Mouse (Mus musculus): ENCODE measurements around the gene Gde1. TPM values are rescaled to one million over a fixed set of nuclear protein-coding genes. Genes with fewer than 3 reads are reported as not detected.
A peak's percentile ranks its signal among the peaks of the same experiment; 100 is the strongest.

The Gde1 gene
- polyA plus RNA-seq, 1 experiment from 2014 or later, result 102 TPM

DNA sequence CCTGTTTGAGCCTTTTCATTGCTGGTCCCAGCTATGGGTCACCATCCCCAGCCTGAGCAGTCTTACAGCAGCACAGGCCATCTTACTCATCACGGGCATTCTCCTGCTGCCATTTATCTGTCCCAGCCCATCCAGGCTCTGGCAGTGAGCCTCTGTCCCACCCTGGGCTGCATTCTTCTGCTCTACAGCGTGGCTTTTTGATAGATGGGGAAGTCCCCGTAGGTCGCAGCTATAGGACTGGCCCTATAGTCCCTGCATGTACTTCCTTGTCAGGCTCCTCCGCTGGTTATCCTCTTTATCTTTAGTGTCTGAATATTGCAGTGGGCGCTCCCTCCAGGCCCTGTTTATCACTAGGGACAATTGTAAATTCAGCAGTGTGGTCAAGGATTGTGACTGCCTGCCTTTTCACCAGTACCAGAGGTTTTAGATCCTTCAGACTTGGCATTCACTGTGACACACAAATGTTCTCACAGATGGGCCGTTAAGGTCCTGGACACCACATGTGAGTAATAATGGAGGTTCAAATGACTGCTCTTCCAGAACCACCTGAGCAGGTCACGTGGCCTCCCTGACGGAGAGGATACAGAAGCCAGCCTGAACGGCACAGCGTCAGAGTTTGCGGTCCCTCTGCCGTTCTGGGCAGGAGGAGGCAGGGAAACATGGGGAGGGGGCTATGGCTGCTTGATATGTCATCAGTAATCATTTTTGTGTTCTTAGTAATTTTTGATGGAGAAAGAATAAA lies 23.4 kb upstream of the Gde1 start:
- WGBS, result 93% methylated on average over 13 of the region's 13 CpGs
- H3K9me3 ChIP-seq, result no peaks in the 10 kb centered on the region
- H3K36me3 ChIP-seq, result peaks cover 96% of the 10 kb centered on the region
- H3K27me3 ChIP-seq (ENCODE audit: insufficient read depth, poor library complexity, severe bottlenecking), result no peaks in the 10 kb centered on the region
- no peak overlapping the region for H3K4me3 ChIP-seq
- DNase-seq (ENCODE audit: low spot score), result no peak
- no peaks in the 10 kb centered on the region for H3K4me1 ChIP-seq (replicated peaks)
- H3K27ac ChIP-seq, result no peak overlapping the region

DNA sequence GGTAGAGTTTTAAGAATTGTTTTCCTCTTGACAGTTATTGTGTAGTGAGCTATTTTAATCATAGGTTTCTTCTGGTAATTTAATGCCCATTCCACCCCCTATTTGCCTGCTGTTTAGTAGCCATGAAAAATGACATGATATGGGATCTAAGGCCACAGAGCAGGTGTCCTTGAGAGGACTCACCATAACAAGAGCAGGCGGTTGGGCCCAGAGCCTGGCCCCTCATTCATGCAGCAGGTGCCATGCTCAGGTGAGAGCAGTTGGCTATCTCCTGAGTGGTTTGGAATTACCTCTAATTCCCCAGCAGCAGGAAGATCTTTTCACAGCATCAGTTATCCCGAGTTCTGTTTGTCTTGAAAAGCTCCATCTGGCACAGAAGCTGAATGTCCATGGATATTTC lies 19.9 kb upstream of the Gde1 start:
- H3K27me3 ChIP-seq (ENCODE audit: insufficient read depth, poor library complexity, severe bottlenecking), result no peaks in the 10 kb centered on the region
- H3K4me3 ChIP-seq, result no peak overlapping the region
- no peak for DNase-seq (ENCODE audit: low spot score)
- no peaks in the 10 kb centered on the region for H3K4me1 ChIP-seq (replicated peaks)
- H3K9me3 ChIP-seq, result no peaks in the 10 kb centered on the region
- 91% methylated on average over 2 of the region's 2 CpGs for WGBS
- H3K27ac ChIP-seq, result no peak overlapping the region
- H3K36me3 ChIP-seq, result peaks cover 95% of the 10 kb centered on the region

DNA sequence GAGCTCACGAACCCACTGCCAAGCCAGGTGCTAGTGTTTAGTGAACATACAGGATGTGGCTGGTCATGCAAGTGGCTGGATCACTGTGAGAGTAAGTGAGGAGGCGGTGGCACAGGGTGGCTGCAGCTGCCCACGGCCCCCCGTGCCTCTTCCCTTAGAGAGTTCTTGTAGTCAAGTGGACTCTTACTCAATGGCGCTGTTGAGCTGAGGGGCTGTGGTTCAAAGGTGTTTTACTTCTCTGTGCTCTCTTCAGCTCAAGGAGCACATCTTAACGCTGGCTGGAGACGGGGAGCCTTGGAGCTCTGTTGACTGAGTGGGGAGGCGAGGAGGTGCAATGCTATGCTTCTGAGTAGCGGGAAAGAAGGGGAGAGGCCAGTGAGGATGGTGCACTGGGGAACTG lies 18.3 kb upstream of the Gde1 start:
- Histone ChIP-seq H3K4me3 (no peak overlapping the region), H3K4me1 (replicated peaks) (no peaks in the 10 kb centered on the region), H3K27ac (no peak overlapping the region), H3K27me3 (ENCODE audit: insufficient read depth, poor library complexity, severe bottlenecking) (no peaks in the 10 kb centered on the region), H3K9me3 (no peaks in the 10 kb centered on the region), H3K36me3 (peaks cover 95% of the 10 kb centered on the region)
- 91% methylated on average over 9 of the region's 9 CpGs for WGBS
- no peak for DNase-seq (ENCODE audit: low spot score)

DNA sequence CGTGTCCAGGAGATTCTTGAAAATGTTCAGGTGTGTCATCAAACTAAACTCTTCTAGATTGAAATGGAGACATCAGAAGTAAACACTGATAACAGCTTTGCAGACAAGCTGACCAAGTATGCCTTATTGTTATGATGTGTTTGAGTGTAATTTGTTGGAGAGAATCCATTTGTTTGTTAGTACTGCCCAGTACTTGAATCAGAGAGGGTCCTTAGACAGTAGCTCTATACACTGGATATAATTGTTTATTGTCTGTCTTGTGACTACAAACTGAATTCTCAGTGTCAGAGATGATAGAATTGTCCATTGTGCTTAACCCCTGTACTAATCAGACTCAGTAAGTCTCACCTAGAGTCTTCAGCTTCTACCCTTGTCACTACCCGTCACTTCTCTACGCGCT lies 12.5 kb upstream of the Gde1 start:
- H3K4me1 ChIP-seq (replicated peaks), result peaks cover 12% of the 10 kb centered on the region
- H3K36me3 ChIP-seq, result peaks cover 81% of the 10 kb centered on the region
- H3K9me3 ChIP-seq, result no peaks in the 10 kb centered on the region
- no peak for DNase-seq (ENCODE audit: low spot score)
- H3K27ac ChIP-seq, result no peak overlapping the region
- H3K4me3 ChIP-seq, result no peak overlapping the region
- no peaks in the 10 kb centered on the region for H3K27me3 ChIP-seq (ENCODE audit: insufficient read depth, poor library complexity, severe bottlenecking)
- WGBS, result 97% methylated on average over 4 of the region's 4 CpGs

DNA sequence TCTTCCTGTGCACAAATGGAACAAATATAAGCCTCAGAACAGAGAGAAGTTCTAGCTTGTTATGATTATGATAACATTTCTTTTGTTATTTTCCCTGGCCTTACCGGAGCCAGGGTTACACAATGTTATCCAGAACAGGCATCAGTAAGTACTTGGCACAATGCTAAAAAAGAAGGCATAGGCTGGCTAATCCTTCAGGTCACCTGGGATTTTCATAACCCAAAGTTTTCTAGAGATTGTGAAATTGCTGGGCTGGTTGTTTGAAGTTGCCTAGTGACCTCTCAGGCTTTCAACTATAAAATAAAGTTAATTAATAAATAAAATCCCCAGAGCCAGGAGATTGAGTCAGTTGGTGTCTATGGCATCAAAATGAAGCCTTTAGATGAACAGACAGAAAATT lies 9.3 kb upstream of the Gde1 start:
- peaks cover 16% of the 10 kb centered on the region for H3K4me1 ChIP-seq (replicated peaks)
- H3K9me3 ChIP-seq, result no peaks in the 10 kb centered on the region
- no peak overlapping the region for H3K27ac ChIP-seq
- WGBS, result 91% methylated on average over 1 of the region's 1 CpGs
- DNase-seq (ENCODE audit: low spot score), result no peak
- H3K27me3 ChIP-seq (ENCODE audit: insufficient read depth, poor library complexity, severe bottlenecking), result no peaks in the 10 kb centered on the region
- peaks cover 50% of the 10 kb centered on the region for H3K36me3 ChIP-seq
- H3K4me3 ChIP-seq, result no peak overlapping the region

DNA sequence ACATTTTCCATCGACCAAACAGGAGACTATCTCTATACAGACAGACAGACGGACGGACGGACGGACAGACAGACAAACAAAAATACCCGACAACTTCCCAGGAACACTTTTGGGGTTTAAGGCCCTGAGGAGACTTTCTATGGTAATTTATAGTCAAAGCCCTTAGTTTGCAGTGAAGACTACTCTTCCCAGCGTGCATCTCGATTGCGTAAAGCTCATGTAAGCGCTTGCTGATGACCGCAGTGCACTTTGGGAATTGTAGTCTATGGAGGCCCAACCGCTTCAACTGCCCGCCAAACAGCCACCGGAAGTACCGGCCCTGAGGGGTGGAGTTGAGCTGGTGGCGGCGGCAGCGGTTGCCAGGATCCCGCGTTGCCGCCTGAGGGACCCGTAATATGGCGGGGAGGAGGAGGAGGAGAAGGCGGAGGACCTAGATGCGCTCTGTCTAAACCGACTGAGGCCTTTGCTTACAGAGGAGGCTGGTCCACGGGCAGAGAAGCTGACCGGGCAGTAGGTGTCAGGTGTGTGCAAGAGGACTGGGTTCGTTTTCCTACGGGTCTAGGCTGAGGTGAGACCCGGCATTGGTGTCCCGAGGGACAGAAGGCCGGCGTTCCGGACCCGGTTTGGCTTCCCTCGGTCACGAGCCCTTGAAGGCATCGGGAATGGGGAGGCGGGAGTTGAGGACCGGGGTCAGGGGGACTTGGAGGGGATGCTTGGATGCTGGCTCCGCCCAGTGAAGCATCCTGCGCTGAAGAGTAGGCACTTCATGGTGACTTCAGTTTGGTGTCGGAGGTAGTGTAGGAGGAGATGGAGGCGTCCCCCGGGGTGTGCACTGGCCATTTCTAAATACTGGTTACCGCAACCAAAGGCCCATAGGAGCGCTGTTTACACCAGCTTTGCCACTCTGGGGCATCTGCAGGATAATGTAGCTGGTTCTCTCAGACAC lies 6.9 kb upstream of the Gde1 start, which contains the start of gene Ccp110:
Gene Ccp110, plus strand, starts transcription at position 325 of the 946 bp plus-strand sequence.
- H3K4me1 ChIP-seq (replicated peaks), result peaks cover 16% of the 10 kb centered on the region
- H3K4me3 ChIP-seq, result peak within 1 kb of the TSS; percentile 74
- peaks cover 28% of the 10 kb centered on the region for H3K36me3 ChIP-seq
- no peaks in the 10 kb centered on the region for H3K27me3 ChIP-seq (ENCODE audit: insufficient read depth, poor library complexity, severe bottlenecking)
- no peaks in the 10 kb centered on the region for H3K9me3 ChIP-seq
- peak within 1 kb of the TSS; percentile 85 for H3K27ac ChIP-seq
- DNase-seq (ENCODE audit: low spot score), result peak; percentile 94
- under 1% methylated on average over 48 of the region's 48 CpGs for WGBS

DNA sequence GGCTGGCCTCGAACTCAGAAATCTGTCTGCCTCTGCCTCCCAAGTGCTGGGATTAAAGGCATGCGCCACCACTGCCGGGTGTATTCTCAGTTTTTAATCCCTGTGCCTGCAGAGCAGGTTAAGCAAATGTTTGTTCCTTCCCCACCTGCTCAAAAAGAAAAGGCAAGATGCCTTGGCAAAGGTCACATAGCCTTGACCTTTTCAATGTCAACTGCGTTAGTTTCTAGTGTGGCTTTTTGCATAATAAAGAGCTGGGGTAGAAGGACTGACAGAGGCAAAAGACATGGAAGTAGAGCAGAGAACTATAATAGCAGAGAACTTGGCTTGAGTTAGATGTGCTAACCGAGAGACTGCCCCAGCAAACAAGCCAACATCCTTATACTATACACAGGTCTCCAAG lies 5.2 kb upstream of the Gde1 start:
- Histone ChIP-seq H3K4me1 (replicated peaks) (peaks cover 23% of the 10 kb centered on the region), H3K9me3 (no peaks in the 10 kb centered on the region), H3K27me3 (ENCODE audit: insufficient read depth, poor library complexity, severe bottlenecking) (peaks cover 5% of the 10 kb centered on the region; the same call in 1 of the 2 replicates), H3K36me3 (peaks cover 17% of the 10 kb centered on the region), H3K4me3 (no peak overlapping the region), H3K27ac (no peak overlapping the region)
- DNase-seq (ENCODE audit: low spot score), result no peak
- WGBS, result 66% methylated on average over 5 of the region's 5 CpGs

DNA sequence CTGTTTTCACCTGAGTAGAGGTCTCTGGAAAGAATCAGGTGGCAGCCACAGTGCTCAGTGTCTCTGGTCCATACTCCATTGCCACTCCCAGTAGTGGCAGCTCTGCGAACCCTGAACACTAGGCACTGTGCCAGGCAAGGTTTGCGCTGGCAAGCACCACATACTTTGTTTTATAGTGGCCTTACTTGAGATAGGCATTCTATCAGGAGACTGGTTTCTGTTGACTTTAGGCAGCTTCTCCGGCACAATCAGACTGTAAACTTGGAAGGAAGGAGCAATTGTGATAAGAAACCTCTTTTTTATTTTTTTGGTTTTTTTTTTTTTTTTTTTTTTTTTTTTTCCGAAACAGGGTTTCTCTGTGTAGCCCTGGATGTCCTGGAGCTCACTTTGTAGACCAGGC lies 2.4 kb upstream of the Gde1 start:
- Histone ChIP-seq H3K4me1 (replicated peaks) (peaks cover 38% of the 10 kb centered on the region), H3K27ac (no peak overlapping the region), H3K4me3 (no peak overlapping the region), H3K36me3 (peaks cover 7% of the 10 kb centered on the region), H3K9me3 (no peaks in the 10 kb centered on the region), H3K27me3 (ENCODE audit: insufficient read depth, poor library complexity, severe bottlenecking) (peaks cover 5% of the 10 kb centered on the region; the same call in 1 of the 2 replicates)
- 84% methylated on average over 4 of the region's 4 CpGs for WGBS
- no peak for DNase-seq (ENCODE audit: low spot score)

DNA sequence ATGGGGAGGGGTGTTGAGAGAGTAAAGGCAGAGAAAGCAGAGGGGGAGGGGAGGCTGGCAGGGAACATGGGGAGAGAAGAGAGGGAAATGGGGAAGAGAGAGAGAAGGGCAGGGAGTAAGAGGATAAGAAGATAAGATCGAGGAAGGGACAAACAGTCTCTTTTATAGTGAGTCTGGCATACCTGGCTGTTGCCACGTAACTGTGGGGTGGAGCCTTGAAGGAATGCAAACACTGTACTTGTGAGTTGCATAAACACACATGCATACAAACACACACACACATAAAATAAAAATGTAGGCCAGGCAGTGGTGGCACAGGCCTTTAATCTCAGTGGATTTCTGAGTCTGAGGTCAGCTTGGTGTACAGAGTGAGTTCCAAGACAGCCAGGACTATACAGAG lies 1.6 kb upstream of the Gde1 start:
- 82% methylated on average over 2 of the region's 2 CpGs for WGBS
- no peak for DNase-seq (ENCODE audit: low spot score)
- H3K4me1 ChIP-seq (replicated peaks), result peaks cover 35% of the 10 kb centered on the region
- peaks cover 5% of the 10 kb centered on the region; the same call in 1 of the 2 replicates for H3K27me3 ChIP-seq (ENCODE audit: insufficient read depth, poor library complexity, severe bottlenecking)
- H3K9me3 ChIP-seq, result no peaks in the 10 kb centered on the region
- H3K27ac ChIP-seq, result no peak overlapping the region
- peaks cover 12% of the 10 kb centered on the region for H3K36me3 ChIP-seq
- H3K4me3 ChIP-seq, result no peak overlapping the region

DNA sequence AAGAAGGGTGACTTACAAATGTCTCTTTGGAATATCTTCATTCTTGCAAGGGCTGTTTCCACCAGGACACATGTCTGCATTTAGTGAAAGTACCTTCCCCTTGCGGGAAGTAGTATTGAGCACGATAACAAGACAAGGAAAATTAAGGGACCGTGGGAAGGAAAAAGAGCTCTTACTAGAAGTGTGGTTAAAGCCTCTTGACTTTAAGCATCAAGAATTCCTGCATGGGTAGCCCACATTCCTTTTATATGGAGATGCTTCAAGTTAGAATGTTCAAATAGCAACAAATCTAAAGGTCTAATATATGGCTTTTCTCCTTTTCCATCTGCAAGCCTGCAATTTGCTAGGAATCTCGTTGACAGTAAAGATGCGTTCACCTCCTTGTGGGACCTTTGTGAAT lies 910 bp upstream of the Gde1 start:
- H3K4me1 ChIP-seq (replicated peaks), result peaks cover 35% of the 10 kb centered on the region
- 0 out of 2 replicates have a peak overlapping the region, but pooled peaks have one; percentile 95 for H3K27ac ChIP-seq
- DNase-seq (ENCODE audit: low spot score), result no peak
- H3K27me3 ChIP-seq (ENCODE audit: insufficient read depth, poor library complexity, severe bottlenecking), result peaks cover 5% of the 10 kb centered on the region; the same call in 1 of the 2 replicates
- H3K36me3 ChIP-seq, result peaks cover 18% of the 10 kb centered on the region
- WGBS, result 89% methylated on average over 5 of the region's 5 CpGs
- H3K4me3 ChIP-seq, result no peak overlapping the region
- no peaks in the 10 kb centered on the region for H3K9me3 ChIP-seq

DNA sequence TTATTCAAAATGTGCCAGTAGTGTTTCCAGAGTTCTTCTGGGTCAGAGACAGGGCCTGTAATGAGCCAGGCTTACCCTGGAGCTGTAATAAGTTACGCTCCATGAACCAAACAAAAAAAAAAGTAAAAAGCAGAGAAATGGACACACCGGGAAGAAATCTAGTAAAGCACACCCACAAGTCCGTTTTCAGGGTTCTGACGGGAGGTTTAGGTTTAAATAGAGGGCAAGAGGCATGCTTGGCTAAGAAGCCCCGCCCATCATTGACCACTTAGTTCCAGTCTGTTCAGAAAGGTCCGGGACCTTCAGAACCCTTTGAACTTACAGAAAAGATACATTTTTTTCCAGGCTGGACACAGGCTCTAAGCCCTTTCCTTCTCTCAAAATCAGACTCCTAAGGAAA lies 473 bp upstream of the Gde1 start:
- Histone ChIP-seq H3K9me3 (no peaks in the 10 kb centered on the region), H3K4me1 (replicated peaks) (peaks cover 35% of the 10 kb centered on the region), H3K36me3 (peaks cover 23% of the 10 kb centered on the region), H3K4me3 (peak overlapping the region; percentile 90), H3K27ac (peak overlapping the region; percentile 95), H3K27me3 (ENCODE audit: insufficient read depth, poor library complexity, severe bottlenecking) (peaks cover 5% of the 10 kb centered on the region; the same call in 1 of the 2 replicates)
- no peak for DNase-seq (ENCODE audit: low spot score)
- WGBS, result 35% methylated on average over 6 of the region's 6 CpGs

DNA sequence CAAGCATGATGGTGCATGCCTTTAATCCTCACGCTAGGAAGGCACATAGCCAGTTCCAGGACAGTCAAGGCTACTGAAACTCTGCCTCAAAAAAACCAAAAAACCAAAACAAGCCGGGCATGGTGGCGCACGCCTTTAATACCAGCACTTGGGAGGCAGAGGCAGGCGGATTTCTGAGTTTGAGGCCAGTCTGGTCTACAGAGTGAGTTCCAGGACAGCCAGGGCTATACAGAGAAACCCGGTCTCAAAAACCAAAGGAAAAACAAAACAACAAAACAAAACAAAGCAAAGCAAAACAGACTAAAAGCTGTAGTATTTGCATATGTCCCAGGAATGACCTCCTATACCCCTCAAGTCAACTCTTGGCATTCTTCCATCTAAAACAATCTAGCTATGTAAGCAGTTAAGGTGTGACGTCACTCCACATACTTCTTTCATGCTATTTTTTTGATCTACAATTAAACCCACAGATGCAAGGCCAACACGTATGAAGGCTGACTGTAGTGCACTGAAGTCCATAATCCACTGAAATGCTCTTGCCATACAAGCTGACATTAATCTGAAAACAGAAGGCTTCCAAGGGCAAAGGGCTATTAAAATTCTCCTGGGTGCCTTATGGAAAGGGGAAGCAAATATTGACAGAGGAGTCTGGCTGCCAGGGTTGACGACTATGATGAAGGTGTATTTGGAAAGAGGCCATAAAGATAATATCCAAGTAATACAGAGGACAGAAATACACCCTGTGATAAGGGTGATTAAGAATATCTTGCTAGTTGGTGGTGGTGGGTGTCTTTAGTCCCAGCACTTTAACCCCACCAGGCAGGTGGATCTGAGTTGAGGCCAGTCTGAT lies 1.4 kb downstream of the Gde1 start:
- H3K27me3 ChIP-seq (ENCODE audit: insufficient read depth, poor library complexity, severe bottlenecking), result peaks cover 5% of the 10 kb centered on the region; the same call in 1 of the 2 replicates
- H3K4me1 ChIP-seq (replicated peaks), result peaks cover 35% of the 10 kb centered on the region
- no peak overlapping the region; the same call in 1 of the 2 replicates for H3K27ac ChIP-seq
- H3K4me3 ChIP-seq, result peak overlapping the region; percentile 90
- WGBS, result 92% methylated on average over 9 of the region's 9 CpGs
- H3K36me3 ChIP-seq, result peaks cover 25% of the 10 kb centered on the region
- H3K9me3 ChIP-seq, result no peaks in the 10 kb centered on the region
- DNase-seq (ENCODE audit: low spot score), result no peak
